Mouse (Mus musculus) MEL (cell line): ENCODE measurements at regions not wholly inside any gene's neighbourhood (a gene's known extent, or its start where the extent isn't known, plus 50 kb on each side); places are given as distances from the start of the nearest gene placed in this dataset.
"Not testable (repeated sequence)": the region's sequence is repeated elsewhere in the genome, so short reads cannot be mapped to it uniquely, and the experiment has no call there.

Experiments used
- CTCF ChIP-seq, 3 experiments: IDR thresholded peaks in 2 of 3; conservative IDR thresholded peaks in 1 of 3; 2 replicates each; pipeline ENCODE4 v1.5.1; 2011 to 2012; ENCODE audit warnings: low read length in 3 of 3, low read depth in 2 of 3, mild to moderate bottlenecking in 2 of 3, improper control_type of control experiment in 1 of 3, inconsistent platforms in 1 of 3, mixed read lengths in 1 of 3, moderate library complexity in 1 of 3; ENCODE audit not compliant: control insufficient read depth in 1 of 3, insufficient read depth in 1 of 3, poor library complexity in 1 of 3, severe bottlenecking in 1 of 3
- EP300 ChIP-seq, 2 experiments: IDR thresholded peaks; 2 replicates each; pipeline ENCODE4 v1.6.1; 2011; ENCODE audit warnings: improper control_type of control experiment in 2 of 2, low read length in 2 of 2, low read depth in 1 of 2, mild to moderate bottlenecking in 1 of 2
- JUND ChIP-seq: IDR thresholded peaks from 2 replicates; pipeline ENCODE4 v1.6.1; 2011; ENCODE audit warnings: low read depth, mild to moderate bottlenecking, improper control_type of control experiment, low read length
- MAX ChIP-seq: IDR thresholded peaks from 2 replicates; pipeline ENCODE4 v1.6.1; 2011; ENCODE audit warnings: low read length, improper control_type of control experiment
- POLR2A ChIP-seq, 2 experiments: IDR thresholded peaks; 2 replicates each; pipeline ENCODE4 v1.6.1; 2011 to 2012; ENCODE audit warnings: low read length in 2 of 2, mild to moderate bottlenecking in 2 of 2, control low read depth in 1 of 2, improper control_type of control experiment in 1 of 2, low read depth in 1 of 2, moderate library complexity in 1 of 2; ENCODE audit not compliant: control insufficient read depth in 1 of 2, insufficient read depth in 1 of 2, poor library complexity in 1 of 2
- POLR2AphosphoS2 ChIP-seq: IDR thresholded peaks from 2 replicates; pipeline ENCODE4 v1.6.1; 2011; ENCODE audit warnings: low read length, improper control_type of control experiment
- RCOR1 ChIP-seq: IDR thresholded peaks from 2 replicates; pipeline ENCODE4 v1.6.1; 2012; ENCODE audit warnings: low read depth, mild to moderate bottlenecking, inconsistent platforms, low read length, improper control_type of control experiment
- UBTF ChIP-seq: IDR thresholded peaks from 2 replicates; pipeline ENCODE4 v1.6.1; 2012; ENCODE audit warnings: low read depth, mild to moderate bottlenecking, inconsistent platforms, low read length, improper control_type of control experiment, moderate library complexity, borderline replicate concordance; ENCODE audit not compliant: insufficient read depth
- USF1 ChIP-seq: IDR thresholded peaks from 2 replicates; pipeline ENCODE4 v1.6.1; 2014; ENCODE audit warnings: low read depth, mild to moderate bottlenecking, inconsistent platforms, low read length, improper control_type of control experiment, moderate library complexity
- ZNF384 ChIP-seq: IDR thresholded peaks from 2 replicates; pipeline ENCODE4 v1.6.1; 2012; ENCODE audit warnings: low read depth, mild to moderate bottlenecking, inconsistent platforms, low read length, improper control_type of control experiment

GRCm38 (mm10) chr15:19242962-19243361 is 424.2 kb downstream of the Cdh10 start:
- not testable (repeated sequence) for TF ChIP-seq ZNF384; CTCF (IDR thresholded peaks at IDR 0.05 in 2 of 3, conservative IDR thresholded peaks at IDR 0.05 in 1 of 3; ENCODE audit: control insufficient read depth in 1 of 3, insufficient read depth in 1 of 3, low read depth in 2 of 3, low read length in 3 of 3, poor library complexity in 1 of 3, severe bottlenecking in 1 of 3); MAX; USF1; JUND; POLR2A (IDR thresholded peaks at IDR 0.05; ENCODE audit: control insufficient read depth in 1 of 2, insufficient read depth in 1 of 2, low read depth in 1 of 2, low read length in 2 of 2, poor library complexity in 1 of 2); UBTF; POLR2AphosphoS2; EP300 (IDR thresholded peaks at IDR 0.05; ENCODE audit: low read depth in 1 of 2, low read length in 2 of 2); RCOR1
